Mouse (Mus musculus) liver, embryonic 14.5 days (tissue): ENCODE results near the gene Atad1. TPM values are rescaled to one million over a fixed set of nuclear protein-coding genes. Genes with fewer than 3 reads are reported as not detected.

Experiments used
- ATAC-seq: fragments of 200-750 bp; cut with Nextera tagmentation; 2 replicates; pipeline ENCODE4 v1.8.0; 2017; ENCODE audit warnings: moderate number of reproducible peaks, mild to moderate bottlenecking, moderate library complexity; ENCODE audit not compliant: insufficient read depth
- DNase-seq, 3 experiments: peaks; one replicate each; pipeline ENCODE4 v3.0.0-alpha.2; 2012 to 2013; ENCODE audit warnings: low read depth in 3 of 3, low spot score in 3 of 3
- H3K27ac ChIP-seq: fragments of 300-500 bp; sonication (generic); 2 replicates; pipeline ENCODE4 v1.5.1; 2014; ENCODE audit warnings: moderate library complexity, mild to moderate bottlenecking, control low read depth, inconsistent platforms
- H3K27me3 ChIP-seq: fragments of 300-500 bp; sonication (generic); 2 replicates; pipeline ENCODE4 v1.6.1; 2014; ENCODE audit warnings: mild to moderate bottlenecking, low read length, moderate library complexity; ENCODE audit not compliant: control insufficient read depth, insufficient read depth
- H3K36me3 ChIP-seq: fragments of 300-500 bp; sonication (generic); replicated peaks from 2 replicates; pipeline ENCODE4 v1.6.1; 2014; ENCODE audit warnings: low read depth; ENCODE audit not compliant: control insufficient read depth, insufficient read depth
- H3K4me1 ChIP-seq, 2 experiments: fragments of 200-500 bp in 1 of 2; fragments of 300-500 bp in 1 of 2; sonication (generic) in 1 of 2; replicated peaks; 2 replicates each; pipeline ENCODE4 v1.6.1; 2012 to 2014; ENCODE audit warnings: antibody characterized with exemption in 1 of 2, inconsistent platforms in 1 of 2, low read length in 1 of 2; ENCODE audit not compliant: control insufficient read depth in 2 of 2, insufficient read depth in 2 of 2
- H3K4me2 ChIP-seq: fragments of 300-500 bp; sonication (generic); 2 replicates; pipeline ENCODE4 v1.6.1; 2014; ENCODE audit warnings: low read depth, mild to moderate bottlenecking, control low read depth, moderate library complexity
- H3K4me3 ChIP-seq, 2 experiments: fragments of 200-500 bp in 1 of 2; fragments of 300-500 bp in 1 of 2; sonication (generic) in 1 of 2; 2 replicates each; pipeline ENCODE4 v1.5.1; 2012 to 2014; ENCODE audit warnings: low read depth in 2 of 2, low read length in 2 of 2, mild to moderate bottlenecking in 2 of 2, control low read depth in 1 of 2, inconsistent platforms in 1 of 2, moderate library complexity in 1 of 2; ENCODE audit not compliant: insufficient read depth in 1 of 2
- H3K9ac ChIP-seq: fragments of 300-500 bp; sonication (generic); replicated peaks from 2 replicates; pipeline ENCODE4 v1.6.1; 2014; ENCODE audit warnings: mild to moderate bottlenecking, control low read depth, moderate library complexity
- H3K9me3 ChIP-seq: fragments of 300-500 bp; sonication (generic); 2 replicates; pipeline ENCODE4 v1.6.1; 2016; ENCODE audit warnings: low read length, mixed read lengths; ENCODE audit not compliant: control insufficient read depth
- CTCF ChIP-seq: IDR thresholded peaks from 2 replicates; pipeline ENCODE4 v1.5.1; 2016; ENCODE audit warnings: antibody characterized with exemption, low read depth, control low read depth
- EP300 ChIP-seq: IDR thresholded peaks from 2 replicates; pipeline ENCODE4 v1.6.1; 2016; ENCODE audit warnings: antibody characterized with exemption, low read depth
- WGBS: fragments of 180-500 bp; shearing (Covaris S2); extraction: QIAGEN DNeasy Blood & Tissue Kit; methylation state at CpG from one replicate; pipeline ENCODE4 v1.1.7; 2014; ENCODE audit not compliant: insufficient replicate concordance; 5-methylcytosine and 5-hydroxymethylcytosine counted together
- polyA plus RNA-seq, 2 experiments: library from polyadenylated mRNA; depleted of rRNA in 1 of 2; stranded (reverse) in 1 of 2; unstranded in 1 of 2; fragments of >200 nt; fragmentation: Nextera tagmentation in 1 of 2; extraction: Ambion mirVana in 1 of 2; gene quantifications; 2 replicates each; pipeline versions ENCODE4 v1.2.1 to v1.2.3; 2012 to 2014

Gene Atad1
- polyA plus RNA-seq, 2 experiments = 9.9 to 20.9 TPM

GRCm38 (mm10) chr19:32752357-32752756 lies 12.8 kb upstream of the Atad1 start:
- H3K36me3 ChIP-seq = no peaks in the 10 kb centered on the region
- H3K4me3 ChIP-seq = no peak overlapping the region
- H3K9ac ChIP-seq = no peak overlapping the region
- no peak overlapping the region for H3K4me2 ChIP-seq
- ATAC-seq (no peak), DNase-seq (no peak)
- TF ChIP-seq EP300 (no peak), CTCF (no peak)
- H3K4me1 ChIP-seq = peaks cover 0 to 5% of the 10 kb centered on the region in 2 experiments; a peak in 2 of 4 replicates
- 75% methylated on average over 6 of the region's 6 CpGs for WGBS
- H3K27me3 ChIP-seq = no peaks in the 10 kb centered on the region; the same call in 1 of the 2 replicates
- no peak overlapping the region for H3K27ac ChIP-seq
- H3K9me3 ChIP-seq = no peaks in the 10 kb centered on the region

GRCm38 (mm10) chr19:32749425-32749824 lies 9.8 kb upstream of the Atad1 start:
- no peaks in the 10 kb centered on the region for H3K36me3 ChIP-seq
- no peak overlapping the region for H3K4me3 ChIP-seq
- 32% methylated on average over 6 of the region's 6 CpGs for WGBS
- no peak for ATAC-seq
- no peak for DNase-seq
- no peak overlapping the region for H3K4me2 ChIP-seq
- H3K4me1 ChIP-seq = no peaks in the 10 kb centered on the region
- no peak overlapping the region for H3K9ac ChIP-seq
- H3K27ac ChIP-seq = no peak overlapping the region
- H3K27me3 ChIP-seq = no peaks in the 10 kb centered on the region
- H3K9me3 ChIP-seq = no peaks in the 10 kb centered on the region
- TF ChIP-seq EP300 (no peak), CTCF (peak; percentile 36; the same call in 1 of the 2 replicates)

- TF ChIP-seq CTCF (no peak), EP300 (no peak)
- no peak overlapping the region for H3K9ac ChIP-seq
- no peak for DNase-seq
- H3K36me3 ChIP-seq = no peaks in the 10 kb centered on the region
- H3K9me3 ChIP-seq = no peaks in the 10 kb centered on the region
- 41% methylated on average over 4 of the region's 4 CpGs for WGBS
- no peaks in the 10 kb centered on the region for H3K4me1 ChIP-seq
- H3K27ac ChIP-seq = no peak overlapping the region
- H3K4me3 ChIP-seq = no peak overlapping the region
- ATAC-seq = no peak
- no peak overlapping the region for H3K4me2 ChIP-seq
- H3K27me3 ChIP-seq = no peaks in the 10 kb centered on the region
These were observed 1.2 kb upstream of the Atad1 start for GRCm38 (mm10) chr19:32740641-32741345.

GRCm38 (mm10) chr19:32737844-32738243 lies 1.7 kb downstream of the Atad1 start:
- Histone ChIP-seq H3K4me3 (no peak overlapping the region), H3K9me3 (no peaks in the 10 kb centered on the region), H3K4me1 (no peaks in the 10 kb centered on the region), H3K27me3 (no peaks in the 10 kb centered on the region), H3K36me3 (no peaks in the 10 kb centered on the region), H3K4me2 (no peak overlapping the region), H3K27ac (no peak overlapping the region), H3K9ac (no peak overlapping the region)
- no peak for ATAC-seq
- DNase-seq = no peak
- no peak for TF ChIP-seq EP300
- no peak for TF ChIP-seq CTCF
- 60% methylated on average over 7 of the region's 7 CpGs for whole genome bisulfite sequencing

- no peaks in the 10 kb centered on the region for H3K27me3 ChIP-seq
- H3K9ac ChIP-seq = no peak overlapping the region
- no peaks in the 10 kb centered on the region for H3K9me3 ChIP-seq
- ATAC-seq (no peak), DNase-seq (no peak)
- no peak overlapping the region for H3K4me2 ChIP-seq
- TF ChIP-seq CTCF (no peak), EP300 (no peak)
- no peaks in the 10 kb centered on the region for H3K4me1 ChIP-seq
- no peak overlapping the region for H3K27ac ChIP-seq
- H3K4me3 ChIP-seq = no peak overlapping the region
- no peaks in the 10 kb centered on the region for H3K36me3 ChIP-seq
These were observed 6.7 kb downstream of the Atad1 start for GRCm38 (mm10) chr19:32732922-32733321.
